Mouse (Mus musculus): ENCODE data around the gene Specc1l. TPM values are rescaled to one million over a fixed set of nuclear protein-coding genes. Genes with fewer than 3 reads are reported as not detected.

Specc1l gene
- polyA plus RNA-seq, 1 experiment: 17.7 TPM

DNA sequence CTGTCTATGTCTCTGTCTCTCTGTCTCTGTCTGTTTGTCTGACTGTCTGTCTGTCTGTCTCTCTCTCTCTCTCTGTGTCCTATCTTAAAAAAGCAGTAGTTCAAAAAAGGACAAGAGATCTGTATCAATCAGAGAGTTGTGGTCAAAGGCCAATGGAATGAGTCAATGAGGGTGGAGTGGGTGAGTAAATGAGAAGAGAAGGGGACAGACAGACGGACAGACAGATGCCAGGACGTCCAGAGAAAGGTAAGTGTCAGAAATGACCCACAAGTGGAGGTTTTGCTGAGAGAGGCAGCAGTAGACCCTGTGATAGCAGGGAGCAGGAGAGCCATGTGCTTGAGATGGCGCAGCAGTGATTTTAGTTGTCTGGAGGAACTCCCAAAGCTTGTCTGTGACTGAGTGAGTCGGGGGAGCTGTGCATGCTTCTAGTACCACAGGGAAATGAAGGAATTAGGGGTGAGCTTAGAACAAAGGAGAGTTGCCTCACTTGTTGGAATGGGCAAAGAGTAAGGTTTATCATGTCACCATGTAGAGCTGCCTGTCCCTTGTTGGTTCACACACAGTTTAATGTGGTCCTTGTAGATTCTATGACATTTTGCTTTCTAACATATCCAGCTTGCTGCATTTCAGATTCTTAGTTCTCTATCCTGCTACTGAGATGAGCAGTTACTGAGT, 10.2 kb downstream of the Specc1l start:
- no peaks in the 10 kb centered on the region for H3K27me3 ChIP-seq (ENCODE audit: control insufficient read depth, insufficient read depth, low read length)
- H3K36me3 ChIP-seq (ENCODE audit: control insufficient read depth, insufficient read depth, low read length): no peaks in the 10 kb centered on the region
- 68% methylated on average over 4 of the region's 4 CpGs for WGBS
- DNase-seq (ENCODE audit: low read depth in 1 of 2, low spot score in 2 of 2): no peak
- peak overlapping the region; percentile 46 for H3K27ac ChIP-seq (ENCODE audit: insufficient read depth, low read length)
- H3K4me3 ChIP-seq (ENCODE audit: extremely low read depth, insufficient read depth, insufficient read length): no peak overlapping the region
- H3K4me1 ChIP-seq (ENCODE audit: control insufficient read depth, insufficient read depth, insufficient read length): peaks cover 26% of the 10 kb centered on the region
- no peak for TF ChIP-seq POLR2A (IDR thresholded peaks at IDR 0.05; ENCODE audit: low read depth, low read length)
- no peak for TF ChIP-seq CTCF (IDR thresholded peaks at IDR 0.05; ENCODE audit: extremely low read depth, insufficient read depth, insufficient read length, insufficient replicate concordance)

DNA sequence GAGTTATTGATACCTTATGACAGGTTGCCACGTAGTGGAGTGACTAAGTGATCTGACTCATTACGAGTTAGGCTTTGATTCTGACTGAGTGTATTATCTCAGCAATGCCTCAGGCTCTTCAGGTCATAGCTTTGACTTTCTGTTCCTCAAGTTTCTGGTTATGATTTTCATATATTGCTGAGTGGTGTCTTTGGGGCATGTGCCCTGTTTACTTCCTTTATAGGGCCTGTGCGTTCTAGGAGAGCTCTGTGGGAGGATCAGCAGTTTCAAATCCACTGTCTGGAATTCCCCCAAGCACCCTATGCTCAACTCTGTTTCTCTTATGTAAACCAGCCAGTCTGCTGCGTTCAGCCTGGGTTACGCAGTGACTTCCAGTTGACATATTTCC, 10.7 kb downstream of the Specc1l start:
- H3K36me3 ChIP-seq (ENCODE audit: control insufficient read depth, insufficient read depth, low read length): no peaks in the 10 kb centered on the region
- no peak overlapping the region for H3K4me3 ChIP-seq (ENCODE audit: extremely low read depth, insufficient read depth, insufficient read length)
- DNase-seq (ENCODE audit: low read depth in 1 of 2, low spot score in 2 of 2): peak; percentile 55 to 75
- no peaks in the 10 kb centered on the region for H3K27me3 ChIP-seq (ENCODE audit: control insufficient read depth, insufficient read depth, low read length)
- H3K4me1 ChIP-seq (ENCODE audit: control insufficient read depth, insufficient read depth, insufficient read length): peaks cover 26% of the 10 kb centered on the region
- no peak for TF ChIP-seq POLR2A (IDR thresholded peaks at IDR 0.05; ENCODE audit: low read depth, low read length)
- no peak for TF ChIP-seq CTCF (IDR thresholded peaks at IDR 0.05; ENCODE audit: extremely low read depth, insufficient read depth, insufficient read length, insufficient replicate concordance)
- H3K27ac ChIP-seq (ENCODE audit: insufficient read depth, low read length): peak overlapping the region; percentile 72
- 19% methylated on average over 5 of the region's 5 CpGs for WGBS

DNA sequence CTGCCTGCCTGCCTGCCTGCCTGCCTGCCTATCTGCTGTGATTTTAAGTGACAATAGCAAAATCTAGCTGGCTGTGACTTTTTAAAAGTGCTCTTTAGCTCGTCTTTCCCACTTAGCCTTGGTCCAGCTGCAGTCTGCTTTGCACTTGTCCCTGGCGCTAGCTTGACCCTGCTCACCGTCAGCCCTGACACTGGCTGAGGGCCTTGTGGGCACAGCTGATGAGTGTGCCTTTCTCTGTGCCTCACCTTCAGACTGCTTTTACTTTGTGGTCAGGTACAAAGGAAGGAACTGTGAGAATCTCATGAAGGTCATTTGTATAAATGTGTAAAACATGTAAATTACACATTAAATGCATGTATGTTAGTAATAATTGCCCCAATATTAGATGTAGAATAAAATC, 12.3 kb downstream of the Specc1l start:
- no peaks in the 10 kb centered on the region for H3K27me3 ChIP-seq (ENCODE audit: control insufficient read depth, insufficient read depth, low read length)
- H3K4me1 ChIP-seq (ENCODE audit: control insufficient read depth, insufficient read depth, insufficient read length): peaks cover 26% of the 10 kb centered on the region
- 61% methylated on average over 3 of the region's 3 CpGs for WGBS
- no peak overlapping the region for H3K4me3 ChIP-seq (ENCODE audit: extremely low read depth, insufficient read depth, insufficient read length)
- TF ChIP-seq POLR2A (IDR thresholded peaks at IDR 0.05; ENCODE audit: low read depth, low read length): no peak
- TF ChIP-seq CTCF (IDR thresholded peaks at IDR 0.05; ENCODE audit: extremely low read depth, insufficient read depth, insufficient read length, insufficient replicate concordance): no peak
- no peaks in the 10 kb centered on the region for H3K36me3 ChIP-seq (ENCODE audit: control insufficient read depth, insufficient read depth, low read length)
- DNase-seq (ENCODE audit: low read depth in 1 of 2, low spot score in 2 of 2): no peak
- H3K27ac ChIP-seq (ENCODE audit: insufficient read depth, low read length): peak overlapping the region; percentile 43

DNA sequence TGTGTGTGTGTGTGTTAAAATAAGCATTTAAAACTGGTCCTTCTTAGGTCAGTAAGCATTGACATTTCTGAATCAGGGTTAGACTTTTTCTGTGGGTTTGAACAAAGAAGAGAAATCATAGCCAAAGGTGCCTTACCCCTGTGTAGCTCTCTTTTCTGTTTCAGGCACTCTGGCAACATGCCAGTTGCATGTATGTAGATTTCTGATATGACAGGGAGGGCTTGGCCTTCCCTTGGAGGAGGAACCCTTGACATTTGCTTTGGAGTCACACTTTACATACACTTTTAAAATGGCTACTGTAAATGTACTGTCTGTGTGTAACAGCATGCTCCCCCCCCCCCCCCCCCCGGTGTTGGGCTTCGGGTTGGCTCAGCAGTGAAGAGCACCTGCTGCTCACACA, 12.8 kb downstream of the Specc1l start:
- TF ChIP-seq POLR2A (IDR thresholded peaks at IDR 0.05; ENCODE audit: low read depth, low read length) (no peak), CTCF (IDR thresholded peaks at IDR 0.05; ENCODE audit: extremely low read depth, insufficient read depth, insufficient read length, insufficient replicate concordance) (no peak)
- DNase-seq (ENCODE audit: low read depth in 1 of 2, low spot score in 2 of 2): no peak
- 0% methylated on average over 1 of the region's 2 CpGs for WGBS

DNA sequence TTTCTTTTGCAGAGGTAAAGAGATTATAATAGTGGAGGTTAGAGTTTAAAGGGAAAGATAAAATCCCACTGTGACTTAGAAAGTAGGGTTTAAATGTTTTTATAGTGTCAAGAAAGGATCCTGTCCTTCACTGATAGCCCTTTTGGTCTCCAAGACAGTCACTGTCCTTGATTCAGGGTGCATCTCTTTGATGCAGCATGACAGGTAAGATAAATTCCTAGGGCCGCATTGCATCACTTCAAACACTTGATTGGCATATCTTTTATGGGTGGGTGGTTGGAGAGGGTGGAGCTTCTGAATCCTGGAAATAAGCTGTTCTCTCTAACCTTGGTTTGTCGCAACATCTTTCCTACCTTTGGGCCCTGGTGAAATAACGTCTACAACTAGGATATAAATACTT, 15.5 kb downstream of the Specc1l start:
- WGBS: 89% methylated on average over 3 of the region's 3 CpGs
- TF ChIP-seq CTCF (IDR thresholded peaks at IDR 0.05; ENCODE audit: extremely low read depth, insufficient read depth, insufficient read length, insufficient replicate concordance) (no peak), POLR2A (IDR thresholded peaks at IDR 0.05; ENCODE audit: low read depth, low read length) (no peak)
- no peak for DNase-seq (ENCODE audit: low read depth in 1 of 2, low spot score in 2 of 2)

More for the DNA sequence above, 12.8 kb downstream of the Specc1l start:
- peaks cover 26% of the 10 kb centered on the region for H3K4me1 ChIP-seq (ENCODE audit: control insufficient read depth, insufficient read depth, insufficient read length)
- no peak overlapping the region for H3K4me3 ChIP-seq (ENCODE audit: extremely low read depth, insufficient read depth, insufficient read length)
- H3K27me3 ChIP-seq (ENCODE audit: control insufficient read depth, insufficient read depth, low read length): no peaks in the 10 kb centered on the region
- H3K36me3 ChIP-seq (ENCODE audit: control insufficient read depth, insufficient read depth, low read length): no peaks in the 10 kb centered on the region; the same call in 1 of the 2 replicates
- no peak overlapping the region for H3K27ac ChIP-seq (ENCODE audit: insufficient read depth, low read length)

DNA sequence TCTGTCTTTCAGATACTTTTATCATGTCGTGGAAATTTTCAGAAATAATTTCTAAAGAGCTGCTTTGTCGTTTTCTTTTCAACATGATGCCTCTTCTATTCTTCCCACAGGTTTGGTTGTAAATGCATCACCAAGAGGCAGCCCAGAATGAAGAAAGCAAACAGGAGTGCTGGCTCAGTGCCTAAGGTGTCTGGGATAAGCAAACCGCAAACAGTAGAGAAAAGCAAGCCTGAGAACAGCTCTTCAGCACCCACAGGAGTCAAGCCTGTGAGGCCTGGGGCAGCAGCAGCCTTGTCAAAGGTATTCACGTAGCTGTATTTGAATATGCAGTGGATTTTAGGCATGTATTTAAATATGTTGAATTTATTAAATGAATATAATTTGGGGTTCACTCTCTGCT, 18.7 kb downstream of the Specc1l start:
- 80% methylated on average over 4 of the region's 4 CpGs for WGBS
- TF ChIP-seq CTCF (IDR thresholded peaks at IDR 0.05; ENCODE audit: extremely low read depth, insufficient read depth, insufficient read length, insufficient replicate concordance) (no peak), POLR2A (IDR thresholded peaks at IDR 0.05; ENCODE audit: low read depth, low read length) (no peak)
- Histone ChIP-seq H3K4me3 (ENCODE audit: extremely low read depth, insufficient read depth, insufficient read length) (no peak overlapping the region), H3K27me3 (ENCODE audit: control insufficient read depth, insufficient read depth, low read length) (no peaks in the 10 kb centered on the region), H3K4me1 (ENCODE audit: control insufficient read depth, insufficient read depth, insufficient read length) (no peaks in the 10 kb centered on the region), H3K36me3 (ENCODE audit: control insufficient read depth, insufficient read depth, low read length) (peaks cover 9% of the 10 kb centered on the region), H3K27ac (ENCODE audit: insufficient read depth, low read length) (no peak overlapping the region)
- DNase-seq (ENCODE audit: low read depth in 1 of 2, low spot score in 2 of 2): no peak

More for the DNA sequence above, 15.5 kb downstream of the Specc1l start:
- Histone ChIP-seq H3K36me3 (ENCODE audit: control insufficient read depth, insufficient read depth, low read length) (peaks cover 7% of the 10 kb centered on the region), H3K27ac (ENCODE audit: insufficient read depth, low read length) (no peak overlapping the region), H3K27me3 (ENCODE audit: control insufficient read depth, insufficient read depth, low read length) (no peaks in the 10 kb centered on the region), H3K4me1 (ENCODE audit: control insufficient read depth, insufficient read depth, insufficient read length) (peaks cover 14% of the 10 kb centered on the region), H3K4me3 (ENCODE audit: extremely low read depth, insufficient read depth, insufficient read length) (no peak overlapping the region)

- Histone ChIP-seq H3K4me1 (ENCODE audit: control insufficient read depth, insufficient read depth, insufficient read length) (no peaks in the 10 kb centered on the region), H3K27ac (ENCODE audit: insufficient read depth, low read length) (no peak overlapping the region), H3K4me3 (ENCODE audit: extremely low read depth, insufficient read depth, insufficient read length) (no peak overlapping the region), H3K36me3 (ENCODE audit: control insufficient read depth, insufficient read depth, low read length) (peaks cover 9% of the 10 kb centered on the region), H3K27me3 (ENCODE audit: control insufficient read depth, insufficient read depth, low read length) (no peaks in the 10 kb centered on the region)
- 90% methylated on average over 1 of the region's 1 CpGs for WGBS
- no peak for TF ChIP-seq CTCF (IDR thresholded peaks at IDR 0.05; ENCODE audit: extremely low read depth, insufficient read depth, insufficient read length, insufficient replicate concordance)
- no peak for TF ChIP-seq POLR2A (IDR thresholded peaks at IDR 0.05; ENCODE audit: low read depth, low read length)
- no peak for DNase-seq (ENCODE audit: low read depth in 1 of 2, low spot score in 2 of 2)
Observed at GRCm38 (mm10) chr10:75231876-75232275, 20.0 kb downstream of the Specc1l start.

All from spleen, adult 2 months (tissue).